Mouse (Mus musculus): ENCODE data around the gene Gpr18. TPM values are rescaled to one million over a fixed set of nuclear protein-coding genes. Genes with fewer than 3 reads are reported as not detected.

The Gpr18 gene
- polyA plus RNA-seq (2012) = not detected in 2 replicates

DNA sequence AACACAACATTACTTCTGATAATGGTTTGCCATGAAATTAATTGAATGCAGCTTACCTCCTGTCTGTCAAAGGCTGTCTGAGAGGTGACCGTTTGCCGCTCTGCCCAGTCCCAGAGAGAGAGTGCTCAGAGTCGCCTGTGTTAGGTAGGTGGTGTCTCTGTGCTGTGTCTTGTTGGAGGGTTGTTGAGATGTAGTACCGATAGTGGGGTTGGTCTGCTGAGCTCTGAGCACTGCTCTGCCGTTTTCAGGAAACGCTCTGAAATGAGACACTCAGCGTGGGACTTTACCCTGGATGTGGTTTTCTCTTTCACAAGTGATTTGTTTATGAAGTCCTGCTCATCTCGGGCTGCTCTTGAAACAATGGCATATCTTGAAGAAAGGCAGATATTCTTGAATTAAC lies at the start of gene Gpr18:
TSS of gene Gpr18 (minus strand) at position 161 of the 400 bp plus-strand sequence.
- TF ChIP-seq GATA1 (IDR thresholded peaks at IDR 0.05; ENCODE audit: low read length) = no peak

- no peak for TF ChIP-seq GATA1 (IDR thresholded peaks at IDR 0.05; ENCODE audit: low read length)
These were observed 49.4 kb upstream of the Gpr18 start, which contains the start of gene Gpr183 for GRCm38 (mm10) chr14:121964990-121965389. Gpr183 (minus strand) TSS chr14:121965195.

DNA sequence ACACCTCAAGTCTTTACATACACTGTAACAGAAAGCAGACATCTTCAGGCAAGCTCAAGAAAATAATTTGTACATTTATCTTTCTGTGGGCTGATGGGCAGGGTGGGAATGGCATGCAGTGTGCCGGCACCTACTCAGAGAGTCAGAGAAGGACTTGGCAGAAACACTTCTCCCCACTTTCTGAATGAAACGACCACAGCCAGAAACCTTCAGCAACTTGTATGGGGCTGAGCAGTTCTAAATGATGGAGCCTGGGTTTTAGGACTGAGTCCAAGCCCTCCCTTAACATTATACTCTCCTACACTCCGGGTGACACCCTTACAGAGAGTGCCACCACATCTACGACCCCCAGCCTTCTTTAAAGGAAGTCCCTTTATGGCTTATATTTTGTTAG lies 48.4 kb upstream of the Gpr18 start:
- TF ChIP-seq GATA1 (IDR thresholded peaks at IDR 0.05; ENCODE audit: low read length) = no peak

- TF ChIP-seq GATA1 (IDR thresholded peaks at IDR 0.05; ENCODE audit: low read length) = no peak
These were observed 47.8 kb upstream of the Gpr18 start for GRCm38 (mm10) chr14:121963251-121963941.

- no peak for TF ChIP-seq GATA1 (IDR thresholded peaks at IDR 0.05; ENCODE audit: low read length)
These were observed 46.7 kb upstream of the Gpr18 start for GRCm38 (mm10) chr14:121962128-121962890.

- TF ChIP-seq GATA1 (IDR thresholded peaks at IDR 0.05; ENCODE audit: low read length) = no peak
These were observed 46.0 kb upstream of the Gpr18 start for GRCm38 (mm10) chr14:121961496-121962127.

- TF ChIP-seq GATA1 (IDR thresholded peaks at IDR 0.05; ENCODE audit: low read length) = no peak
These were observed 45.4 kb upstream of the Gpr18 start for GRCm38 (mm10) chr14:121960997-121961396.

DNA sequence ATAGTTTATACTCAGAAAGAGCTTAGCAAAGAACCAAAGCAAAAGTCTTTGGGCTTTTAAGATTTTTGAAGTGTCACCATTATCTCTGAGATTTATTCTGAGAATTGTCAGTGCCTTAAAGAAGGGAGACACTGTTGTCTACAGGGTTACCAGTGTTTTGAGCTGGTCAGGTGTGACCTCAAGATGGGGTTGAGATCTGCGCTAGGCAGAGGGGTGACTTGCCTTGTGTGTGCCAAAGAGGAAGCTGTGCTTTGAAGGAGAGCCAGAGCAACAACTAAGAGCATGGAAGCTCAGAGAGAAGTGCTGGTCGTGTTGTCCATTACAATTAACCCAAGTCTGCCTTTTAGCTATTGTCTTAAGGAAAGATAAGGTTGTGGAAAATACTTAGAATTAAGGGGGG lies 45.0 kb upstream of the Gpr18 start:
- TF ChIP-seq GATA1 (IDR thresholded peaks at IDR 0.05; ENCODE audit: low read length) = no peak

DNA sequence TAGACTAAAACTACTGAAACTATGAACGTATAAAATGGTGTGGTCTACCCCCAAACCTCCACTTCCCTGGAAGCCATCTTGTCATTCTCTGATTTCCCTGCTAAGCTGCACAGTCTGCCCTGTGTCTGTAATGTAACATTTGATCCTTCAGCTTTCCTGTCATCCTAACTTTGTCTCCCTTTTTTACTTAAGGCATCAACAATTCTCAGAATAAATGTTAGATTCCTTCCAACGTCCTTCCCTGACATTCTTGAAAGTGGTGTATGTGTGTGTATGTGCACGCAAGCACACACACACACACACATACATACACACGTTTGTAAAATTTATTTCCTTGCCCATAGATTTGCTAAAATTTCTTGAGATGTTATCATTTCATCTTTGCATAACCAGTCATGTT lies 44.5 kb upstream of the Gpr18 start:
- no peak for TF ChIP-seq GATA1 (IDR thresholded peaks at IDR 0.05; ENCODE audit: low read length)

- TF ChIP-seq GATA1 (IDR thresholded peaks at IDR 0.05; ENCODE audit: low read length) = no peak
These were observed 44.0 kb upstream of the Gpr18 start for GRCm38 (mm10) chr14:121959538-121959980.

DNA sequence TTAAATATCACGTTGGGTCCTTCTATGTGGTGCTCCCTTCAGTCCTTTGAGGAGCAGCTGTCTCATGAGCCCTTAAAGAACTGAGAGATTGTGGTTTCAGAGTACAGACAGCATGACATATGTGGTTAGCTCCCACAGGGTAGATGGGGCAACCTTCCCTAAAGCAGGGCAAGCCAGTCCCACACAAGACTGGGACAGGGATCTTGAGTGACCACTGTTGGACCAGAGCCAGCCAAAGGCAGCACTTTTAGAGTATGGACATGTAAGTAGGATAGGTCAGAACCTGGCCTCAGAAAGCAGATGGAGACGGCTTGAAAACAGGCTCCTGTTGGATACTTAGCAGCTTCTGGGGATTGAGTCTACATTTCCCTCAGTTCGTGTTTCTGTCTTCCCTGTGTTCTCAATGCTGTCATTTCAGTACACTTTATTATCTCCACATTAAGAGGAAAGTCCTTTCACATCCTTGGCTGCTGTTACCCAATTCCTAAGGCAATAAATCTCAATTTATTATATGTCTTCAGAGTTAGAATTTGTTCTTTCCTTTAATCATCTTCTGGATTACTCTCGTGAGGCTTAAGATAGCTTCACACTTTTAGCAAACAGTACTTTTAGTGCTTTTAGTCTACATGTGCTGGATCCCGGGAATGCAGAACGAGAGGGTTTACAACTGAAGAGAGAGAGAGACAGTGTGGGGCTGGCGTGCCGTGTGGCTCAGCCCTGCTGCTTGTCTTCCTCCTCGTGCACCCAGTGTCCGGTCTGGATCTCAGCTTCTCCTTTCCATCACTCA lies 43.4 kb upstream of the Gpr18 start:
- TF ChIP-seq GATA1 (IDR thresholded peaks at IDR 0.05; ENCODE audit: low read length) = no peak

DNA sequence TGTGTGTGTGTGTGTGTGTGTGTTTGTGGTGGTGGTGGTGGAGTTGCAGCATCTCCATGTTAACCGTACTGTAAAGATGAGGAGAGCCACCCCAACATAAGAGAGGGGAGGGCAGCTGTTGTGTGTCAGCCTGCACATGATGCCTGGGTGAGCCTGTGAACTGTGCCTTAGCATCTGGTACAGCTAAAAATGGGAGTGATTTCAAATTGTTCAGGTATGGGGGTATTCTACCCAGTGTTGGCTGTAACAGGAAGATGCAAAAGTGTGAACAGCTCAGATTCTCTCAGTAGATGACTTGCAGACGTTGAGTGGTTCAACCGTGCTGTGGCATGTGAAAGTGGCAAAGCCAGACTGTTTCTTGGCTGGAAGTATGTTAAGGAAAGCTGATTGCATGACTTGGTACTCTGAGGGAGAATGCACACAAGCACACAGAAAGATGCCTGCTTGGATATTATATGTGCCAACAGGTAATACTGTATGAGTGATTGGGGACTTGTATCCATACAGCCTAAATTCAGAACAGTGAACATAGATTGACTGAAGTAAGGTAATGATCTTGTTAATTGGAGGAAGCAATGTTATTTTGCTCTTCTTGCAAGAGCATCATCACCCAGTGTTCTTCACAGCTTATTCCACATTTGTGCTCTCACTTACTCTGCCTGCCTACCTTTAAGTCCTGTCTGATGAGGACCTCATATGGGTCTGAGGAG lies 42.6 kb upstream of the Gpr18 start:
- TF ChIP-seq GATA1 (IDR thresholded peaks at IDR 0.05; ENCODE audit: low read length) = no peak

- peak; percentile 22 for TF ChIP-seq GATA1 (IDR thresholded peaks at IDR 0.05; ENCODE audit: low read length)
These were observed 41.7 kb upstream of the Gpr18 start for GRCm38 (mm10) chr14:121957176-121957871.

GRCm38 (mm10) chr14:121956291-121956690 lies 40.7 kb upstream of the Gpr18 start:
- no peak for TF ChIP-seq GATA1 (IDR thresholded peaks at IDR 0.05; ENCODE audit: low read length)

Data from G1E-ER4 (cell line).